Mouse (Mus musculus): Measurements from ENCODE around the gene Khdc1b.
"Not testable (repeated sequence)": the region's sequence is repeated elsewhere in the genome, so short reads cannot be mapped to it uniquely, and the experiment has no call there.

Gene Khdc1b

GRCm38 (mm10) chr1:21383256-21383655, at the start of gene Khdc1b:
Gene Khdc1b, plus strand, starts transcription at chr1:21383556.
- DNase-seq (ENCODE audit: low spot score in 2 of 2): no peak

- no peak for DNase-seq (ENCODE audit: low spot score in 2 of 2)
Measured at GRCm38 (mm10) chr1:21335836-21336235, 47.5 kb upstream of the Khdc1b start.

DNA sequence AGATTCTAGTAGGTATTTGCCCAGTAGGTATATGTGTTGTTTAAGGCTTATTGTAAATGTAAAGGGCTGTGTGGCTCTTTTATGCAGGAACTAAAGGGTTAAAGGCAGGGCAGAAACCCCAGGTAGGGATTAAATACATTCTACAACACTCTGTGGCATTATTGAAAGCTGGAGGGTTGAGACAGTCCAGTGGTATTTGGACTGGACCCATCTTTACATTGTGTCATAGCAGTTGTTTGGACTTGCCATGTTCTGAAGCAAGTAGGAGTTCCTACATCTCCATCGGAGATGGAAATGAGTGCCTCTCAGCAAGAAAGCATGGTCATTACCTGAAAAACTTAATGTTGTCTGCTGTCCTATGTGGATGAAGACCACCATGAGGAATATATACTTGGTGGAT, 42.6 kb upstream of the Khdc1b start:
- DNase-seq (ENCODE audit: low spot score in 2 of 2): no peak

- peak; percentile 16 to 43 for DNase-seq (ENCODE audit: low spot score in 2 of 2)
Measured at GRCm38 (mm10) chr1:21344253-21344652, 39.1 kb upstream of the Khdc1b start.

- DNase-seq (ENCODE audit: low spot score in 2 of 2): not testable (repeated sequence)
Measured at GRCm38 (mm10) chr1:21344752-21345151, 38.6 kb upstream of the Khdc1b start.

GRCm38 (mm10) chr1:21349341-21349740, 34.0 kb upstream of the Khdc1b start, which contains the start of gene Khdc1a:
Gene Khdc1a, plus strand, starts transcription at chr1:21349641.
- DNase-seq (ENCODE audit: low spot score in 2 of 2): no peak

DNA sequence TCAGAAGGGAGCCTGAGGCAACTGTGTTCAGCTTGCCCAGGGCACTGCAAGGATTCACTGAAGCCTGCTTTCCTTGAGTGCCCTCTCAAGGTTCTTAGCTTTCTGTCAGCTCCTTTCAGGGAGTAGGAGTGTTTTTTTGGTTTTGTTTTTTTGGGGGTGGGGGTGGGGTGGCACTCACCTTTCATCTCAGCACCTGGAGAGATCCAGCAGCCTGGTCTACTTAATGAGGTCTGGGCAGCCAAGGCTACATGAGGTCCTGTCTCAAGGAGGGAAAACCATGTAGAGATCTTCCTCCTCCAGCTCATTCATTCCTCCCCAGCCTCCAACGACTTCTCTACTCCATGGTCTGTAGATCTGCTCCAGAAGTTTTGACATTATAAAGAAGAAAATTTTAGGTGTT, 15.3 kb upstream of the Khdc1b start, which contains the start of gene Khdc1c:
Khdc1c (plus strand) TSS at position 301 of the 400 bp plus-strand sequence.
- not testable (repeated sequence) for DNase-seq (ENCODE audit: low spot score in 2 of 2)

DNA sequence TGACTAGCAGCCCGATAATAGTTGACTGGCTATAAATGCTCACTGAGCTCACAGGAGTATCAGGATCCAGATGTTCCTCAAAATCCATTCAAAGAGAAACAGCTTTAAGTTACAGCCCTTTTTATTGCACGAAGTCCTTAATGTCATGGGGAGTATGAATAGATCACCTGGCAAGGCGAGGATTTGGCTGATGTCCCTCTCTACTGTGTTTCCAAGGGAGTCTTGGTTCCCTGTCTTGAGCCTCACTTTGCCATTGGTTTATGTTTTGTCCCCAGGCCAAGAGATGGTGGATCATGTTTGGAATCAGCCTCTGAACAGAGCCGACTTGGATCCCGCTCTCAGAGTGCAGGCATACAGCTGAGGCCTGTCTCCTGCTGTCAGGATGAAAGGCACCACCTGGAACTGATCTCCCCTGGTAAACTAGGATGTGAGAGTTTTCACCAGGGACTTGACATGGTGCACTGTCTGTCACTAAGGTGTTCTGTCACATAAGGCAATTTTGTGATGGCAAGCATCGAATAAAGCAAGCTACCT, 7.8 kb downstream of the Khdc1b start:
- DNase-seq (ENCODE audit: low spot score in 2 of 2): no peak

GRCm38 (mm10) chr1:21402804-21403203, 19.4 kb downstream of the Khdc1b start:
- DNase-seq (ENCODE audit: low spot score in 2 of 2): no peak

GRCm38 (mm10) chr1:21407266-21407665, 23.9 kb downstream of the Khdc1b start:
- DNase-seq (ENCODE audit: low spot score in 2 of 2): no peak

DNA sequence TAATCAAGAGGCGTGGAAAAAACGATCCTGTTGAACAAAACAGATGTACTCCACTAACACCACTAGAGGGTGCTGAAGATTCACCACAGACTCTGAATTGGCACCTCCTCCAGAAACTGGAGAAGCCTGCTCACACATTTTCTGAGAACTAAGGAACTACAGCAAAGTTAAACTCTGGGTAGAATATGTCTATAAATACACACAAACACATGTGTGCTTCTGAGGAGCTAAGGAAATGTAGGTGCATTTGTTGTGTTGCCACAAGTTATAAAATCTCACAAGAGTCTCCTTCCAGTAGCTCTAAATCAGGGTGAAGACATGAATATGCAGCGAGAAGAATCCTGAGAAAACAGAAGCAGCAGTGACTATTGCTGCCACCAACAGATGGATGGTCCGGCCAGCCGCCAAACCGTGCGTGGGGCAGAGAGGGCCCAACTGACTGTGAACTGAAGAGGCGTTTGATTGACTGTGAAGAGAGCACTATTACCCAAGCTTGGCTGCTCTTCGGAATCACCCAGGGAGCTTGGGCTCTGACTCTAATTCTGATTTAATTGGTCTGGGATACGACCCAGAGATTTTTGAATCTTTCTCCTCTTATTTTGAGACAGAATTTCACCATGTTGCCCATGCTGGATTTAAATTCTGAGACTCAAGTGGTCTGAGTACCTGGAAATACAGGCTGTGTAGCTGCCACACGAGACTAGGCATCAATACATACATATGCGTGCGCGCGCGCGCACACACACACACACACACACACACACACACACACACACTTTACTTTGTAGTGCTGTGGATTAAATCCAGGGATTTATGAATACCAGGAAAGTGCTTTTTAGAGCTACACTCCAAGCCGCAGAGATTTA, 28.2 kb downstream of the Khdc1b start:
- DNase-seq (ENCODE audit: low spot score in 2 of 2): peak; percentile 13 to 18

DNA sequence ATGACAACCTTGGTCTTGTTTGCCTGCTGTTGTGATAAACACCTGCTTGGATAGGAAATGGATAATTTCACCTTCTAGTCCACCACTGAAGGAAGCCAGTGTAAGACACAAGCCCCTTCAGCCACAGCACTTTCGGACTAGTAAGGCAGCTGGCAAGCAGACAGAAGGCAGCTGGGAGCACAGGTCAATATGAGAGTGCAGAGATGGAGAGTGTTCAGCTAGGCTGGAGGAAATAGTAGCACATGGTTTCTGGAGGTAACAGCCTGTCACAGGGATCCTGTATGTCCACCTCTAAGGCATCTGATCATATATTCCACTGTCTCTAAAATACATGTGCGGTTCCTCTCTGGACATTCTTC, 28.8 kb downstream of the Khdc1b start:
- no peak for DNase-seq (ENCODE audit: low spot score in 2 of 2)

DNA sequence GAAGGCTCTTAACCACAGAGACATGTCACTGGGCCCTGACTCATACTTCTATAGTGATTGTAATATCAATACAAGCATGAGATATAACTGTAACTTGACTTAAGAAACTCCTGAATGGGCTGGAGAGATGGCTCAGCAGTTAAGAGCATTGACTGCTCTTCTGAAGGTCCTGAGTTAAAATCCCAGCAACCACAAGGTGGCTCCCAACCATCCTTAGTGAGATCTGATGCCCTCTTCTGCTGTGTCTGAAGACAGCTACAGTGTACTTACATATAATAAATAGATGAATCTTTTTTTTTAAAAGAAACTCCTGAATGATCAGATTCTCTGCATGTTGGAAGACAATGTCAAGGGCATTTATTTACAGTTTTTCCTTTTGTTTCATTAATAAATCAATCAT, 36.0 kb downstream of the Khdc1b start:
- DNase-seq (ENCODE audit: low spot score in 2 of 2): no peak

- DNase-seq (ENCODE audit: low spot score in 2 of 2): no peak
Measured at GRCm38 (mm10) chr1:21425654-21426053, 42.3 kb downstream of the Khdc1b start.

- DNase-seq (ENCODE audit: low spot score in 2 of 2): no peak
Measured at GRCm38 (mm10) chr1:21428079-21428478, 44.7 kb downstream of the Khdc1b start.

DNA sequence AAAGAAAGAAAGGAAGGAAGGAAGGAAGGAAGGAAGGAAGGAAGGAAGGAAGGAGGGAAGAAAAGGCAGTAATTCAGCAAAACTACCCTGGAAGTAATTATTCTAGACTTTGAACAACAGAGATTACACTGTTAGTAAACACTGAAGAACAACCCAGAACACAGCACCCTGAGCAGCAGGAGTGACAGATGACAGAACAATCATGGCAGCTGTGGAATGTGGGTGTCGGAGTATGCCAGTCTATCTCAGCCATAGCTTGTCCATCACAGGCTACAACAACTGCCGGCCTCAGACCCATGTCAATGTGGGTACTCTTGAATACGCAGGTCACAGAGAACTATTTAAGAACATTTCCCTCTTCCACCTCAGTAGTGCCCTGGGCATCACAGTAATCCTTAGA, 48.3 kb downstream of the Khdc1b start:
- DNase-seq (ENCODE audit: low spot score in 2 of 2): no peak

DNA sequence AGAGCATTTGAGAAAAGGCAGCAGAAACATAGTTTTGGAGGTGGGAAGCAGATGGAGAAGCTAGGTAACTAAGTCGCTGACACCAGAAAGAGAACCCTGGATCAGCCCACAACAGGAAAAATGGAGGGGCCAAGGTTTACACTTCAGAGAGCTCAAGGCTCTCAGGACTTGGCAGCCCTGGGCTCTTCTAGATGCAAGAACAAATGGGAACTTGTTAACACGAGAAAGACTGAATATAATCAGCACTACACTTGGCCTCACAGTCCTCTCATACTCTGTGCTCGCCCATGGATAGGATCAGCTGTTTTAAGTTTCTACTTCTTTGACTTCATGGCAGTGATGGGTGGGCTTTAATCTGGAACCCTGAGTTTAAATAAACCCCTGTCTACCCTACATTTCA, 51.5 kb downstream of the Khdc1b start:
- DNase-seq (ENCODE audit: low spot score in 2 of 2): no peak
